Mouse (Mus musculus): ENCODE data around the gene Tsfm. TPM values are rescaled to one million over a fixed set of nuclear protein-coding genes. Genes with fewer than 3 reads are reported as not detected.

Tsfm gene
- polyA plus RNA-seq, 1 experiment from 2014 or later: 71.6 TPM

- Histone ChIP-seq H3K27me3 (ENCODE audit: control insufficient read depth, insufficient read depth, low read depth, low read length) (peaks cover 12% of the 10 kb centered on the region), H3K27ac (ENCODE audit: low read length) (peak overlapping the region; percentile 66)
These were observed 28.7 kb upstream of the Tsfm start for GRCm38 (mm10) chr10:127059174-127059967.

GRCm38 (mm10) chr10:127058708-127059107, 28.1 kb upstream of the Tsfm start:
- H3K36me3 ChIP-seq (ENCODE audit: control insufficient read depth, insufficient read depth, low read length): peaks cover 2% of the 10 kb centered on the region; the same call in 1 of the 2 replicates
- peak overlapping the region; percentile 79; the same call in 1 of the 2 replicates for H3K9ac ChIP-seq (ENCODE audit: low read length)
- peaks cover 12% of the 10 kb centered on the region for H3K27me3 ChIP-seq (ENCODE audit: control insufficient read depth, insufficient read depth, low read depth, low read length)
- H3K9me3 ChIP-seq (ENCODE audit: control insufficient read depth, low read length): no peaks in the 10 kb centered on the region
- no peak overlapping the region for H3K27ac ChIP-seq (ENCODE audit: low read length)
- H3K4me2 ChIP-seq (ENCODE audit: low read depth, low read length): peak overlapping the region; percentile 99
- 5% methylated on average over 8 of the region's 8 CpGs for WGBS
- no peak for ATAC-seq (ENCODE audit: low read depth)
- H3K4me1 ChIP-seq (replicated peaks; ENCODE audit: control insufficient read depth, insufficient read depth, low read length): peaks cover 13% of the 10 kb centered on the region
- H3K4me3 ChIP-seq (ENCODE audit: low read length): peak overlapping the region; percentile 76

More at GRCm38 (mm10) chr10:127059174-127059967, 28.7 kb upstream of the Tsfm start:
- H3K4me3 ChIP-seq (ENCODE audit: low read length): peak overlapping the region; percentile 76
- ATAC-seq (ENCODE audit: low read depth): no peak; the same call in 1 of the 2 replicates
- WGBS: 1% methylated on average over 46 of the region's 92 CpGs
- peak overlapping the region; percentile 99 for H3K4me2 ChIP-seq (ENCODE audit: low read depth, low read length)
- H3K9ac ChIP-seq (ENCODE audit: low read length): peak overlapping the region; percentile 79
- peaks cover 13% of the 10 kb centered on the region for H3K4me1 ChIP-seq (replicated peaks; ENCODE audit: control insufficient read depth, insufficient read depth, low read length)
- peaks cover 2% of the 10 kb centered on the region; the same call in 1 of the 2 replicates for H3K36me3 ChIP-seq (ENCODE audit: control insufficient read depth, insufficient read depth, low read length)
- no peaks in the 10 kb centered on the region for H3K9me3 ChIP-seq (ENCODE audit: control insufficient read depth, low read length)

DNA sequence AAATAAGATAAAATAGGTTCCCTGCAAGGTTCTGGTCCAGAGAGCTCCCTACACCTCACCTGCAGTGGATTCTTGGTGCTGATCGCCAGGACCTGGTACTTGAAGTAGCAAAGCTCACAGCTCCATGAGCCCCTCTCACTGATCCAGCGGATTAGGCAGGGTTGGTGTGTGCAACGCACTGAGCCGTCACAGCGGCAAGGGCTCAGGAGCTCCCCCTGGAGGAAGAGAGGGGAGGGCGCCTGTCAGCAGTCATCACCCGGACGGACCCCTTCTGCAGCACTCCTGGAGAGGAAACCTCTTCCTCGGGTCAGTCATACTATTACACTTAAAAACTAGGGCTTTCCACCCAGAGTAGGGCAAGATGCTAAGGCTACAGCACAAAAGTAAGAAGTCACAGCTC, 27.5 kb upstream of the Tsfm start:
- peak overlapping the region; percentile 99 for H3K4me2 ChIP-seq (ENCODE audit: low read depth, low read length)
- H3K27me3 ChIP-seq (ENCODE audit: control insufficient read depth, insufficient read depth, low read depth, low read length): peaks cover 12% of the 10 kb centered on the region
- no peaks in the 10 kb centered on the region for H3K9me3 ChIP-seq (ENCODE audit: control insufficient read depth, low read length)
- H3K4me3 ChIP-seq (ENCODE audit: low read length): peak overlapping the region; percentile 13; the same call in 1 of the 2 replicates
- H3K36me3 ChIP-seq (ENCODE audit: control insufficient read depth, insufficient read depth, low read length): peaks cover 2% of the 10 kb centered on the region; the same call in 1 of the 2 replicates
- ATAC-seq (ENCODE audit: low read depth): 0 out of 2 replicates have a peak, but pooled peaks have one; percentile 13
- H3K4me1 ChIP-seq (replicated peaks; ENCODE audit: control insufficient read depth, insufficient read depth, low read length): peaks cover 13% of the 10 kb centered on the region
- WGBS: 1% methylated on average over 9 of the region's 9 CpGs
- no peak overlapping the region for H3K27ac ChIP-seq (ENCODE audit: low read length)
- no peak overlapping the region for H3K9ac ChIP-seq (ENCODE audit: low read length)

- peaks cover 16% of the 10 kb centered on the region for H3K27me3 ChIP-seq (ENCODE audit: control insufficient read depth, insufficient read depth, low read depth, low read length)
- ATAC-seq (ENCODE audit: low read depth): no peak
- no peak overlapping the region for H3K4me3 ChIP-seq (ENCODE audit: low read length)
- H3K4me2 ChIP-seq (ENCODE audit: low read depth, low read length): no peak overlapping the region
- H3K9me3 ChIP-seq (ENCODE audit: control insufficient read depth, low read length): no peaks in the 10 kb centered on the region
- H3K4me1 ChIP-seq (replicated peaks; ENCODE audit: control insufficient read depth, insufficient read depth, low read length): peaks cover 13% of the 10 kb centered on the region
- peaks cover 2% of the 10 kb centered on the region; the same call in 1 of the 2 replicates for H3K36me3 ChIP-seq (ENCODE audit: control insufficient read depth, insufficient read depth, low read length)
- 82% methylated on average over 20 of the region's 20 CpGs for WGBS
- no peak overlapping the region for H3K9ac ChIP-seq (ENCODE audit: low read length)
- no peak overlapping the region for H3K27ac ChIP-seq (ENCODE audit: low read length)
These were observed 25.9 kb upstream of the Tsfm start for GRCm38 (mm10) chr10:127056490-127056889.

- Histone ChIP-seq H3K4me2 (ENCODE audit: low read depth, low read length) (no peak overlapping the region), H3K27ac (ENCODE audit: low read length) (no peak overlapping the region), H3K36me3 (ENCODE audit: control insufficient read depth, insufficient read depth, low read length) (peaks cover 2% of the 10 kb centered on the region; the same call in 1 of the 2 replicates), H3K4me3 (ENCODE audit: low read length) (no peak overlapping the region), H3K4me1 (replicated peaks; ENCODE audit: control insufficient read depth, insufficient read depth, low read length) (peaks cover 13% of the 10 kb centered on the region), H3K9me3 (ENCODE audit: control insufficient read depth, low read length) (no peaks in the 10 kb centered on the region), H3K9ac (ENCODE audit: low read length) (no peak overlapping the region), H3K27me3 (ENCODE audit: control insufficient read depth, insufficient read depth, low read depth, low read length) (peaks cover 27% of the 10 kb centered on the region)
- ATAC-seq (ENCODE audit: low read depth): no peak
- 84% methylated on average over 8 of the region's 8 CpGs for WGBS
These were observed 24.8 kb upstream of the Tsfm start for GRCm38 (mm10) chr10:127055406-127055805.

GRCm38 (mm10) chr10:127054646-127055045, 24.0 kb upstream of the Tsfm start:
- H3K9me3 ChIP-seq (ENCODE audit: control insufficient read depth, low read length): no peaks in the 10 kb centered on the region

GRCm38 (mm10) chr10:127050119-127050474, 19.5 kb upstream of the Tsfm start:
- 13% methylated on average over 10 of the region's 10 CpGs for WGBS
- H3K4me3 ChIP-seq (ENCODE audit: low read length): no peak overlapping the region
- 0 out of 2 replicates have a peak, but pooled peaks cover 2% of the 10 kb centered on the region for H3K36me3 ChIP-seq (ENCODE audit: control insufficient read depth, insufficient read depth, low read length)
- H3K4me2 ChIP-seq (ENCODE audit: low read depth, low read length): no peak overlapping the region
- peaks cover 2% of the 10 kb centered on the region; the same call in 1 of the 2 replicates for H3K4me1 ChIP-seq (replicated peaks; ENCODE audit: control insufficient read depth, insufficient read depth, low read length)
- no peak overlapping the region for H3K27ac ChIP-seq (ENCODE audit: low read length)
- H3K9me3 ChIP-seq (ENCODE audit: control insufficient read depth, low read length): no peaks in the 10 kb centered on the region
- H3K9ac ChIP-seq (ENCODE audit: low read length): no peak overlapping the region
- ATAC-seq (ENCODE audit: low read depth): no peak
- H3K27me3 ChIP-seq (ENCODE audit: control insufficient read depth, insufficient read depth, low read depth, low read length): peaks cover 46% of the 10 kb centered on the region

More at GRCm38 (mm10) chr10:127054646-127055045, 24.0 kb upstream of the Tsfm start:
- no peak for ATAC-seq (ENCODE audit: low read depth)
- WGBS: 54% methylated on average over 4 of the region's 4 CpGs
- Histone ChIP-seq H3K4me2 (ENCODE audit: low read depth, low read length) (no peak overlapping the region), H3K27me3 (ENCODE audit: control insufficient read depth, insufficient read depth, low read depth, low read length) (peaks cover 27% of the 10 kb centered on the region), H3K4me3 (ENCODE audit: low read length) (no peak overlapping the region), H3K36me3 (ENCODE audit: control insufficient read depth, insufficient read depth, low read length) (peaks cover 2% of the 10 kb centered on the region; the same call in 1 of the 2 replicates), H3K9ac (ENCODE audit: low read length) (no peak overlapping the region), H3K4me1 (replicated peaks; ENCODE audit: control insufficient read depth, insufficient read depth, low read length) (peaks cover 10% of the 10 kb centered on the region), H3K27ac (ENCODE audit: low read length) (no peak overlapping the region)

- peaks cover 2% of the 10 kb centered on the region; the same call in 1 of the 2 replicates for H3K4me1 ChIP-seq (replicated peaks; ENCODE audit: control insufficient read depth, insufficient read depth, low read length)
- H3K9ac ChIP-seq (ENCODE audit: low read length): no peak overlapping the region
- peak overlapping the region; percentile 34 for H3K4me2 ChIP-seq (ENCODE audit: low read depth, low read length)
- no peak overlapping the region for H3K27ac ChIP-seq (ENCODE audit: low read length)
- peaks cover 2% of the 10 kb centered on the region; the same call in 1 of the 2 replicates for H3K36me3 ChIP-seq (ENCODE audit: control insufficient read depth, insufficient read depth, low read length)
- H3K27me3 ChIP-seq (ENCODE audit: control insufficient read depth, insufficient read depth, low read depth, low read length): peaks cover 46% of the 10 kb centered on the region
- no peaks in the 10 kb centered on the region for H3K9me3 ChIP-seq (ENCODE audit: control insufficient read depth, low read length)
- peak overlapping the region; percentile 21; the same call in 1 of the 2 replicates for H3K4me3 ChIP-seq (ENCODE audit: low read length)
- WGBS: 3% methylated on average over 29 of the region's 29 CpGs
- peak; percentile 55; the same call in 1 of the 2 replicates for ATAC-seq (ENCODE audit: low read depth)
These were observed 18.9 kb upstream of the Tsfm start for GRCm38 (mm10) chr10:127049395-127050118.
